Mouse (Mus musculus) embryonic stem cell, embryonic (primary cell): ENCODE data around the gene Tas2r114.

Source experiments
- CTCF ChIA-PET, 4 experiments: fragments of 300-600 bp in 2 of 4; fragments of 350-600 bp in 2 of 4; sonication (Branson Sonifier 250); formaldehyde crosslinking; loops; one replicate each; lab custom pipeline; 2022; ENCODE audit warnings: inconsistent platforms in 2 of 4; lab: Charles Lee
- POLR2A ChIA-PET, 4 experiments: fragments of 300-600 bp in 2 of 4; fragments of 350-600 bp in 2 of 4; sonication (Branson Sonifier 250); formaldehyde crosslinking; loops; one replicate each; lab custom pipeline; 2022; ENCODE audit warnings: antibody characterized with exemption in 4 of 4, inconsistent platforms in 1 of 4; lab: Charles Lee

Gene Tas2r114

DNA sequence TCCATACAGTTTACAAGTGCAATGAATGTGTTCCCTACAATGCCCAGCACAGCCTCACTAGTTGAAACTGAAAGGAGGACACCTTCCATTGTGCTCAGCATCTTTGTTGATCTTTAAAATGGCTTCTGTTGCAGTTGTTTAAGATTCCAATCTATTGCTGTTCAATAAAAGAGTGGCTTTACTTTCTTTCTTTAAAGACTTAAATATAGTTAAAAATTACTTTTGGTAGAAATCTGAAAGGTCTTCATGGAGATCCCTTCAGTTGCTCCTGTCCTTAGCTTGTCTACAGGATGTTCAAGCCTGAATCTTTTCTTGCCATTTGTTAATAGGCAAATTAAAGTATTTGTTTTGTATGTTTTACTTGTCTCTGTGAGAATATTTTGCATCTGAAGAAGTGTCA, at the start of gene Tas2r114:
Gene Tas2r114, minus strand, starts transcription at position 101 of the 400 bp plus-strand sequence.
- CTCF ChIA-PET, result no interaction called here
- POLR2A ChIA-PET, result no interaction called here

- CTCF ChIA-PET, result no interaction called here
- POLR2A ChIA-PET, result no interaction called here
Observed at GRCm38 (mm10) chr6:131712803-131713202, 22.9 kb upstream of the Tas2r114 start.

DNA sequence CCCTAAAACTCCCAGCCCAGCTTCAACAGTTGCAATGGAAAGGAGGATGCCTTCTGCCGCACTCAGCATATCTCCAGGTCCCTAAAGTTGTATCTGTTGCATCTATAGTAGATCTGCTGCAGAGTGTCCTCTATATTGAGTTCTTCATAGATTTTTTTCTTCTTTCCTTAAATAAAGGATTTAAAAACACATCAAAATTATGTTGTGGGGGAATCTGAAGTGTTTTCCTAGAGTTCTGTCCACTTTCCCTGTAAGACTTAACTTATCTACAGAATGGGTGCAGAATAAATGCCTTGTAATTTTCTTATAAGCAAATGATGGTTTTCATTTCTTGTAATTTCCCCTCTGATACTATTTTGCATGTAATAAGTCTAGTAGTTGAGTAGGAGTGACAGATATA, 2.5 kb downstream of the Tas2r114 start, which contains the start of gene Tas2r105:
Gene Tas2r105, minus strand, starts transcription at position 101 of the 400 bp plus-strand sequence.
- POLR2A ChIA-PET, result no interaction called here
- CTCF ChIA-PET, result no interaction called here

- ChIA-PET POLR2A (interaction anchor here in 1 of 4 experiments (0.7 kb wide), 1 partner anchor 8 kb away, joined by 5 read pairs; no protein-coding TSS in a partner anchor), CTCF (no interaction called here)
Observed at GRCm38 (mm10) chr6:131685644-131686043, 4.2 kb downstream of the Tas2r114 start, which contains the start of gene Tas2r104. Tas2r104 (minus strand) TSS chr6:131685744.

DNA sequence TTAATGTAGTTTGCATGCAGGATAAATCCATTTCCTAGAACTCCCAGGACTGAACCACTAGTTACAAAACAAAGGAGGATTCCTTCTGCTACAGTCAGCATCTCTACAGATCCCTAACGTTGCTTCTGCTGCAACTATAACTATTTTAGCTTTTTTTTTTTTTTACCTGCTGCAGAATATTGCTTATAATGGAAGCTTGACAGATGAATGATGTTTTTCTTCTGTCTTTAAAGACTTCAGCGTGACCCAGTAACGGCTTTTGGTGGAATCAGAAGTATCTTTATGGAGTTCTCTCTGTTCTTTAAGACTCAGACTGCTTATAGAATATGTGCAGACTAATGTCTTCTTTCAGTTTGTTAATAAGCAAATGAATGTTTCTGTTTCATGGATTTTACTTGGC, 11.1 kb downstream of the Tas2r114 start, which contains the start of gene Tas2r106:
Gene Tas2r106, minus strand, starts transcription at position 101 of the 400 bp plus-strand sequence.
- ChIA-PET POLR2A (no interaction called here), CTCF (interaction anchor here in 1 of 4 experiments (0.6 kb wide), 1 partner anchor 54 kb away, joined by 3 read pairs; no protein-coding TSS in a partner anchor)

- CTCF ChIA-PET, result no interaction called here
Observed at GRCm38 (mm10) chr6:131660049-131660448, 29.8 kb downstream of the Tas2r114 start, which contains the start of gene Tas2r107. Tas2r107 (minus strand) TSS chr6:131660149.

More at GRCm38 (mm10) chr6:131660049-131660448, 29.8 kb downstream of the Tas2r114 start, which contains the start of gene Tas2r107:
- POLR2A ChIA-PET, result no interaction called here
